In the genomic region with DNA sequence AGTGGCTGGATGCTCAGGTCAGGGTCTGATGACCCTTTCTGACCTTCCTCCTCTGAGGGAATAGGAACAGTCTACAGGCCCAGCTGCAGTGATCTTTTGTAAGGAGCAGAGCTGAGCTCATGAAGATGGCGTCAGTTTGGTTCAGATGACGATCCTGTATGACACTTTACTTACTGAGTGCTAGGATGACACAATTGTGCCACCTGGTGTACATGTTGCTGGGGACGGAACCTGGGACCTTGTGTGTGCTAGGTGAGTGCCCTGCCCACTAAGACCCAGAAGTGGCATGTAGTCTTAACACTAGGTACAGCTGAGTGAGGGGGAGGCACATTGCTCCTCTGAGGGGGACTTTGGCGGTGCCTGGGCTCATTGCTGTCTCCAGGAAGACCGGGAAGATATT, we compare ENCODE assay signal across 26 mouse cellular contexts. TPM values are rescaled to one million over a fixed set of nuclear protein-coding genes. Genes with fewer than 3 reads are reported as not detected.
A peak's percentile ranks its signal among the peaks of the same experiment; 100 is the strongest.
DNase-seq lines count a peak whose midpoint lies in the region; TF ChIP-seq lines count a peak whose summit lies in the region.
"Had no signal": no experiment of that assay in that cellular context is flagged by ENCODE, and none has a peak within 500 bp of the region (broad histone marks: within the 10 kb centered on the region; RNA-seq: fewer than 3 reads in every experiment).

No protein-coding gene starts in this region.

- DNase-seq in kidney, adult 2 months, result no peak
- no peak for DNase-seq in kidney, adult 11 months
- peak; percentile 29 for DNase-seq in A20 (ENCODE audit: low read depth, low spot score)
- DNase-seq in CH12.LX (ENCODE audit: extremely low read depth), result no peak
- no peak for DNase-seq in right cerebral cortex, postnatal 25 days
- DNase-seq in gastrocnemius, adult 18-20 months (ENCODE audit: low spot score), result no peak
- DNase-seq: adrenal gland, postnatal 25 days; B cell, adult 2 months; cerebellum, adult 8-10 months; cerebellum, postnatal 25 days; gastrocnemius, postnatal 36 days; heart, postnatal 10 days; kidney, postnatal 14 days; layer of hippocampus, adult 9-11 months; retina, postnatal 1 day; right cerebral cortex, postnatal 14 days; thymus, adult 18-20 months; thymus, postnatal 25 days had no signal

- in situ Hi-C loops in CH12.LX (cut with MboI; ENCODE audit: low pct_ligation_motif_present, low pct_unique_long_range_greater_than_20kb, low sequenced_read_pairs), result no loop called here

- H3K79me2 ChIP-seq in CH12.LX (replicated peaks; ENCODE audit: control insufficient read depth, extremely low read depth, insufficient read depth, poor library complexity, severe bottlenecking), result peaks cover 88% of the 10 kb centered on the region
- peaks cover 100% of the 10 kb centered on the region for H3K79me2 ChIP-seq in macrophage (ENCODE audit: inconsistent target)

- no peaks in the 10 kb centered on the region for H3K36me3 ChIP-seq in kidney, adult 2 months (ENCODE audit: control insufficient read depth, insufficient read depth, low read length)
- peaks cover 27 to 62% of the 10 kb centered on the region in 2 experiments for H3K36me3 ChIP-seq in CH12.LX (replicated peaks in 1 of 2; ENCODE audit: control insufficient read depth in 1 of 2, insufficient read depth in 1 of 2, low read length in 1 of 2)
- peaks cover 10% of the 10 kb centered on the region; the same call in 1 of the 2 replicates for H3K36me3 ChIP-seq in macrophage (ENCODE audit: inconsistent target)
- H3K36me3 ChIP-seq: heart, embryonic 13.5 days; intestine, embryonic 15.5 days; lung, embryonic 15.5 days; midbrain, embryonic 13.5 days; neural tube, embryonic 15.5 days had no signal

- H3K9ac ChIP-seq in CH12.LX (ENCODE audit: insufficient read depth, low read depth), result no peak overlapping the region
- H3K9ac ChIP-seq: forebrain, embryonic 13.5 days; heart, embryonic 13.5 days; hindbrain, embryonic 14.5 days; intestine, embryonic 15.5 days; lung, embryonic 15.5 days; midbrain, embryonic 13.5 days; neural tube, embryonic 15.5 days had no signal

- H3K27me3 ChIP-seq in kidney, adult 2 months (replicated peaks; ENCODE audit: control insufficient read depth, insufficient read depth, low read length), result no peaks in the 10 kb centered on the region
- H3K27me3 ChIP-seq in CH12.LX (replicated peaks), result no peaks in the 10 kb centered on the region
- H3K27me3 ChIP-seq: intestine, embryonic 15.5 days; lung, embryonic 15.5 days; neural tube, embryonic 15.5 days had no signal

- peak; percentile 27; the same call in 1 of the 2 replicates for TF ChIP-seq CTCF in kidney, adult 2 months (conservative IDR thresholded peaks at IDR 0.05; ENCODE audit: insufficient read depth, insufficient read length, low read depth, low read length)
- peak in 1 of 2 experiments; percentile 66; a peak in 2 of 4 replicates for TF ChIP-seq CTCF in CH12.LX (conservative IDR thresholded peaks at IDR 0.05 in 1 of 2, IDR thresholded peaks at IDR 0.05 in 1 of 2; ENCODE audit: low read depth in 2 of 2, low read length in 2 of 2)

- no peaks in the 10 kb centered on the region for H3K4me1 ChIP-seq in kidney, adult 2 months (ENCODE audit: control insufficient read depth, insufficient read depth, low read length)
- H3K4me1 ChIP-seq in CH12.LX (ENCODE audit: control insufficient read depth in 1 of 2, insufficient read depth in 2 of 2), result peaks cover 50 to 74% of the 10 kb centered on the region in 2 experiments
- H3K4me1 ChIP-seq: forebrain, embryonic 13.5 days; heart, embryonic 13.5 days; intestine, embryonic 15.5 days; lung, embryonic 15.5 days; midbrain, embryonic 13.5 days; neural tube, embryonic 15.5 days had no signal

- 69% methylated on average over 5 of the region's 5 CpGs for WGBS in kidney, adult 2 months
- 83% methylated on average over 5 of the region's 5 CpGs for WGBS in macrophage (ENCODE audit: missing documents)

- dilution Hi-C loops in CH12.LX (cut with MboI; ENCODE audit: extremely low pct_ligation_motif_present, extremely low pct_unique_long_range_greater_than_20kb, low sequenced_read_pairs), result no loop called here

- no peak overlapping the region for H3K27ac ChIP-seq in kidney, adult 2 months (ENCODE audit: insufficient read depth, low read depth, low read length)
- H3K27ac ChIP-seq in CH12.LX (ENCODE audit: insufficient read depth, low read depth) (peak overlapping the region; percentile 93), macrophage (peak overlapping the region; percentile 78)
- H3K27ac ChIP-seq: forebrain, embryonic 13.5 days; heart, embryonic 13.5 days; hindbrain, embryonic 14.5 days; intestine, embryonic 15.5 days; lung, embryonic 15.5 days; midbrain, embryonic 13.5 days; neural tube, embryonic 15.5 days had no signal

- no peak for TF ChIP-seq EP300 in CH12.LX (IDR thresholded peaks at IDR 0.05; ENCODE audit: low read length)

- peak; percentile 56 for TF ChIP-seq RAD21 in CH12.LX (IDR thresholded peaks at IDR 0.05; ENCODE audit: low read depth, low read length)

- H3K4me3 ChIP-seq in kidney, adult 2 months (ENCODE audit: insufficient read depth, low read depth, low read length), result no peak overlapping the region
- H3K4me3 ChIP-seq in CH12.LX (replicated peaks in 1 of 3; ENCODE audit: low read depth in 2 of 3, low read length in 2 of 3, poor library complexity in 1 of 3) (no peak overlapping the region), macrophage (ENCODE audit: inconsistent target) (no peak overlapping the region)
- H3K4me3 ChIP-seq: forebrain, embryonic 13.5 days; heart, embryonic 13.5 days; intestine, embryonic 15.5 days; lung, embryonic 15.5 days; midbrain, embryonic 13.5 days; neural tube, embryonic 15.5 days had no signal

- peaks cover 8% of the 10 kb centered on the region for H3K9me3 ChIP-seq in CH12.LX (replicated peaks; ENCODE audit: low read length)
- H3K9me3 ChIP-seq: forebrain, embryonic 13.5 days; heart, embryonic 13.5 days; intestine, embryonic 15.5 days; lung, embryonic 15.5 days; midbrain, embryonic 13.5 days; neural tube, embryonic 15.5 days had no signal

- no peak for TF ChIP-seq POLR2A in kidney, adult 2 months (IDR thresholded peaks at IDR 0.05; ENCODE audit: low read depth, low read length)
- TF ChIP-seq POLR2A in CH12.LX (IDR thresholded peaks at IDR 0.05; ENCODE audit: low read depth, low read length), result no peak

- no peak overlapping the region for H3K4me2 ChIP-seq in CH12.LX (ENCODE audit: insufficient read depth, low read depth, poor library complexity, severe bottlenecking)
- H3K4me2 ChIP-seq: forebrain, embryonic 13.5 days; heart, embryonic 13.5 days; hindbrain, embryonic 14.5 days; intestine, embryonic 15.5 days; lung, embryonic 15.5 days; midbrain, embryonic 13.5 days; neural tube, embryonic 15.5 days had no signal

TF ChIP-seq in CH12.LX, 34 proteins besides CTCF, POLR2A, EP300 and RAD21:
- TF ChIP-seq SMC3 (IDR thresholded peaks at IDR 0.05; ENCODE audit: low read depth, low read length), result peak; percentile 58
- 0 out of 2 replicates have a peak, but pooled peaks have one; percentile 12 for TF ChIP-seq NRF1 (IDR thresholded peaks at IDR 0.05; ENCODE audit: low read depth, low read length)
- TF ChIP-seq ETS1 (conservative IDR thresholded peaks at IDR 0.05; ENCODE audit: low read depth, low read length), result no peak
- TF ChIP-seq TCF12 (IDR thresholded peaks at IDR 0.05; ENCODE audit: low read depth, low read length), result 0 out of 2 replicates have a peak, but pooled peaks have one; percentile 15

RNA-seq across cellular contexts. Expression of a gene that starts 5.0 kb away (rescaled TPM):
- 1.1 and 3.4 TPM in 2 replicates for polyA plus RNA-seq in kidney, adult 2 months (2012; rRNA removed)
- 84.3 and 108 TPM in 2 replicates for total RNA-seq in CH12.LX (2012; rRNA removed)
- total RNA-seq in CH12.LX (2014; rRNA removed), result 60.3 and 66.7 TPM in 2 replicates
- 90.9 and 99.8 TPM in 2 replicates for polyA plus RNA-seq in CH12.LX (2012; ENCODE audit: insufficient read length, low read depth)
- 100 to 1,000 TPM; 144 to 640 (median 355) TPM for total RNA-seq in macrophage (2018; cell fraction: chromatin; rRNA removed)
- 100 to 1,000 TPM in 25 of 26 experiments, 10 to 100 TPM in 1; 97.9 to 300 (median 165) TPM for total RNA-seq in macrophage (2018; cell fraction: cytosol; rRNA removed)
- 100 to 1,000 TPM; 118 to 364 (median 250) TPM for total RNA-seq in macrophage (2018; cell fraction: nucleus; rRNA removed)
- 91.4 to 144 TPM (median 106 TPM) in 3 replicates for polyA plus RNA-seq in macrophage (2018)
- total RNA-seq in gastrocnemius, adult 18-20 months (2021), result under 1 TPM; 0.32 to 0.71 TPM

RNA-seq across cellular contexts. Expression of a gene that starts 34.7 kb away (rescaled TPM):
- polyA plus RNA-seq in kidney, adult 2 months (2012; rRNA removed), result 30.4 and 35.6 TPM in 2 replicates
- total RNA-seq in CH12.LX (2012; rRNA removed) (22.9 and 25.2 TPM in 2 replicates), CH12.LX (2014; rRNA removed) (21.5 and 22.1 TPM in 2 replicates)
- polyA plus RNA-seq in CH12.LX (2012; ENCODE audit: insufficient read length, low read depth) (40.0 and 44.6 TPM in 2 replicates), macrophage (2018) (16.5 to 20.2 TPM (median 17.0 TPM) in 3 replicates)
- 100 to 1,000 TPM in 5 of 26 experiments, 10 to 100 TPM in 21; 14.3 to 357 (median 42.1) TPM for total RNA-seq in macrophage (2018; cell fraction: chromatin; rRNA removed)
- total RNA-seq in macrophage (2018; cell fraction: cytosol; rRNA removed), result 10 to 100 TPM in 17 of 26 experiments, 1 to 10 TPM in 9; 5.2 to 56.0 (median 15.0) TPM
- 100 to 1,000 TPM in 3 of 26 experiments, 10 to 100 TPM in 19, 1 to 10 TPM in 4; 8.2 to 261 (median 20.5) TPM for total RNA-seq in macrophage (2018; cell fraction: nucleus; rRNA removed)
- total RNA-seq in gastrocnemius, adult 18-20 months (2021), result 100 to 1,000 TPM; 142 to 174 TPM

RNA-seq across cellular contexts. Expression of a gene that starts 35.7 kb away (rescaled TPM):
- 36.7 and 39.6 TPM in 2 replicates for polyA plus RNA-seq in kidney, adult 2 months (2012; rRNA removed)
- total RNA-seq in CH12.LX (2012; rRNA removed) (23.6 and 32.0 TPM in 2 replicates), CH12.LX (2014; rRNA removed) (17.4 and 20.2 TPM in 2 replicates)
- polyA plus RNA-seq in CH12.LX (2012; ENCODE audit: insufficient read length, low read depth) (25.0 and 26.0 TPM in 2 replicates), macrophage (2018) (44.3 to 68.7 TPM (median 50.3 TPM) in 3 replicates)
- total RNA-seq in macrophage (2018; cell fraction: chromatin; rRNA removed), result 10 to 100 TPM; 24.7 to 90.1 (median 45.8) TPM
- 10 to 100 TPM; 34.9 to 64.9 (median 53.9) TPM for total RNA-seq in macrophage (2018; cell fraction: cytosol; rRNA removed)
- 10 to 100 TPM; 41.5 to 96.3 (median 60.9) TPM for total RNA-seq in macrophage (2018; cell fraction: nucleus; rRNA removed)
- total RNA-seq in gastrocnemius, adult 18-20 months (2021), result 10 to 100 TPM; 22.6 to 25.4 TPM

RNA-seq across cellular contexts. Expression of a gene that starts 56.0 kb away (rescaled TPM):
- polyA plus RNA-seq in kidney, adult 2 months (2012; rRNA removed), result 51.5 and 69.4 TPM in 2 replicates
- total RNA-seq in CH12.LX (2012; rRNA removed) (2.5 and 5.4 TPM in 2 replicates), CH12.LX (2014; rRNA removed) (1.4 and 3.9 TPM in 2 replicates)
- polyA plus RNA-seq in CH12.LX (2012; ENCODE audit: insufficient read length, low read depth) (1.2 and 1.5 TPM in 2 replicates), macrophage (2018) (15.9 to 57.7 TPM (median 40.8 TPM) in 3 replicates)
- 100 to 1,000 TPM in 15 of 26 experiments, 10 to 100 TPM in 7, 1 to 10 TPM in 4; 3.9 to 776 (median 193) TPM for total RNA-seq in macrophage (2018; cell fraction: chromatin; rRNA removed)
- total RNA-seq in macrophage (2018; cell fraction: cytosol; rRNA removed), result 100 to 1,000 TPM in 15 of 26 experiments, 10 to 100 TPM in 11; 11.1 to 560 (median 171) TPM
- 100 to 1,000 TPM in 21 of 26 experiments, 10 to 100 TPM in 5; 12.5 to 881 (median 340) TPM for total RNA-seq in macrophage (2018; cell fraction: nucleus; rRNA removed)
- total RNA-seq in gastrocnemius, adult 18-20 months (2021), result 10 to 100 TPM; 23.2 to 26.2 TPM

Comparison
In these comparisons a context has a peak if more than half of its experiments do, and no peak if none do; other contexts are left out.
1. RNA of a gene that starts 5.0 kb away (polyA plus RNA-seq): 91.4 to 144 TPM in macrophage and 90.9 to 99.8 TPM in CH12.LX; 1.1 to 3.4 TPM in kidney, adult 2 months; every median in the first group is over 10 times any median in the second.